Mouse (Mus musculus) left cerebral cortex, adult 18-20 months (tissue): ENCODE measurements around the gene Lhx6. TPM values are rescaled to one million over a fixed set of nuclear protein-coding genes. Genes with fewer than 3 reads are reported as not detected.
A peak's percentile ranks its signal among the peaks of the same experiment; 100 is the strongest.

Experiments
- DNase-seq, 2 experiments: peaks; one replicate each; pipeline ENCODE4 v3.0.0; 2021 to 2022; ENCODE audit warnings: low spot score in 2 of 2, mixed read lengths in 1 of 2
- total RNA-seq, 2 experiments: library from RNA; stranded (reverse); gene quantifications; 2 replicates each; pipeline ENCODE4 v1.2.3; 2021

Gene Lhx6
- total RNA-seq, 2 experiments from 2014 or later, result 17.9 to 19.8 TPM

- DNase-seq, result no peak
Observed at GRCm38 (mm10) chr2:36093914-36094475, 11.2 kb downstream of the Lhx6 start.

GRCm38 (mm10) chr2:36093301-36093700, 11.9 kb downstream of the Lhx6 start:
- no peak for DNase-seq

- DNase-seq, result no peak
Observed at GRCm38 (mm10) chr2:36092748-36093147, 12.5 kb downstream of the Lhx6 start.

GRCm38 (mm10) chr2:36090853-36091741, 14.1 kb downstream of the Lhx6 start:
- peak in 1 of 2 experiments; percentile 16 for DNase-seq

GRCm38 (mm10) chr2:36089190-36089589, 16.0 kb downstream of the Lhx6 start:
- DNase-seq, result no peak

GRCm38 (mm10) chr2:36085041-36085440, 20.2 kb downstream of the Lhx6 start:
- no peak for DNase-seq

GRCm38 (mm10) chr2:36082802-36083580, 22.2 kb downstream of the Lhx6 start:
- no peak for DNase-seq

GRCm38 (mm10) chr2:36081446-36081845, 23.8 kb downstream of the Lhx6 start:
- no peak for DNase-seq

- no peak for DNase-seq
Observed at GRCm38 (mm10) chr2:36077160-36077761, 27.9 kb downstream of the Lhx6 start.

GRCm38 (mm10) chr2:36075210-36075609, 30.0 kb downstream of the Lhx6 start:
- no peak for DNase-seq

GRCm38 (mm10) chr2:36073781-36074180, 31.4 kb downstream of the Lhx6 start:
- DNase-seq, result no peak

GRCm38 (mm10) chr2:36071660-36072305, 33.4 kb downstream of the Lhx6 start:
- no peak for DNase-seq

GRCm38 (mm10) chr2:36067132-36067531, 38.1 kb downstream of the Lhx6 start:
- no peak for DNase-seq

- no peak for DNase-seq
Observed at GRCm38 (mm10) chr2:36061409-36061808, 43.8 kb downstream of the Lhx6 start.

GRCm38 (mm10) chr2:36056248-36056647, 49.0 kb downstream of the Lhx6 start:
- no peak for DNase-seq

- DNase-seq, result peak; percentile 10 to 25
Observed at GRCm38 (mm10) chr2:36053249-36053648, 52.0 kb downstream of the Lhx6 start.

- DNase-seq, result no peak
Observed at GRCm38 (mm10) chr2:36049567-36049954, 55.6 kb downstream of the Lhx6 start.

GRCm38 (mm10) chr2:36048748-36049566, 56.3 kb downstream of the Lhx6 start, which contains the start of the genes Ndufa8 and Morn5:
Ndufa8 (minus strand) TSS chr2:36049406.
Morn5 (plus strand) TSS chr2:36049458.
- DNase-seq, result peak; percentile 98 to 99

GRCm38 (mm10) chr2:36048164-36048563, 57.0 kb downstream of the Lhx6 start:
- no peak for DNase-seq

GRCm38 (mm10) chr2:36040872-36041271, 64.3 kb downstream of the Lhx6 start:
- no peak for DNase-seq
